Mouse (Mus musculus) kidney, postnatal 14 days (tissue): ENCODE data around the gene Flnb.

Experiments
- DNase-seq: peaks from one replicate; pipeline ENCODE4 v3.0.0; 2022; ENCODE audit warnings: mixed read lengths

The Flnb gene

GRCm38 (mm10) chr14:7999435-7999834, 181.7 kb downstream of the Flnb start:
- DNase-seq = no peak

GRCm38 (mm10) chr14:8000247-8000646, 182.5 kb downstream of the Flnb start:
- DNase-seq = no peak
